Mouse (Mus musculus) spleen, adult 10 weeks (tissue): ENCODE measurements around the gene Skp2. TPM values are rescaled to one million over a fixed set of nuclear protein-coding genes. Genes with fewer than 3 reads are reported as not detected.

Experiments
- polyA plus RNA-seq: library from polyadenylated mRNA; stranded (reverse); fragments of 350-450 nt; fragmentation: Illumina TruSeq; extraction: RNeasy Lipid Tissue Mini Kit (QIAGEN cat#74804); gene quantifications from one replicate; pipeline ENCODE4 v1.2.3, GENCODE M21; 2015; ENCODE audit warnings: low replicate concordance; ENCODE audit not compliant: insufficient read depth

Skp2 gene
- 11.7 TPM for polyA plus RNA-seq

GRCm38 (mm10) chr15:9155325-9155724, at the start of gene Skp2:
TSS of gene Skp2 (minus strand) at chr15:9155425.

DNA sequence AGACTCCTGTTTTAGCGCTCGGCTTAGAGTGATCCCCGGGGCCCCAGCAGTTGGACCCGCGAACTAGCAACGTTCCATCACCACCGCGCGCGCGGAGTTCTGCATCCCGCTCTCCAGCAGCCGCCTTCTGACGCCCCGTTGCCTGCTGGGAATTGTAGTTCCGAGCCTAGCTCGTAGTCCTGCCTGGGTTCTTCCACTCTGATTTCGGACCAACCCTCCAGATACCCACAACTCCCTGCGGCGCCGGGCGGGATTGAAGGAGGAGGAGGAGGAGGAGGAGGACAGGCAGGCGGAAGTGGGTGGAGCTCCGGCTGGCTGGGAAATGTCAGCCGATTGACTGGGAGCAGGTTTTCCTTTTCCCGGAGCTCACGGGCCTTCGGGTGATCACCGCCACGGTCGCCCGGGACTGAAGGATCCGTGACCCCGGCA, 15.0 kb downstream of the Skp2 start, which contains the start of gene Lmbrd2:
Gene Lmbrd2 (plus strand): TSS at position 299 of the 429 bp plus-strand sequence.

GRCm38 (mm10) chr15:9070912-9071555, 84.2 kb downstream of the Skp2 start, which contains the start of gene Nadk2:
TSS of gene Nadk2 (plus strand) at chr15:9071260.

Other genes starting within 250 kb of the Skp2 start
- gene Ranbp3l, start 187.5 kb downstream of the Skp2 start, polyA plus RNA-seq = 0.10 TPM
- gene Nadk2, start 84.2 kb downstream of the Skp2 start, polyA plus RNA-seq = 27.6 TPM
- gene Lmbrd2, start 14.9 kb downstream of the Skp2 start, polyA plus RNA-seq = 20.3 TPM
- not detected for gene Ugt3a1, start 121.5 kb upstream of the Skp2 start, polyA plus RNA-seq
- not detected for gene Ugt3a2, start 180.1 kb upstream of the Skp2 start, polyA plus RNA-seq